Mouse (Mus musculus) midbrain, embryonic 15.5 days (tissue): ENCODE data around the gene Fndc3b. TPM values are rescaled to one million over a fixed set of nuclear protein-coding genes. Genes with fewer than 3 reads are reported as not detected.
"Not testable (repeated sequence)": the region's sequence is repeated elsewhere in the genome, so short reads cannot be mapped to it uniquely, and the experiment has no call there.

Experiments
- ATAC-seq: fragments of 200-750 bp; cut with Nextera tagmentation; replicated peaks from 2 replicates; pipeline ENCODE4 v1.8.0; 2017; ENCODE audit warnings: moderate TSS enrichment
- H3K27ac ChIP-seq: fragments of 300-500 bp; sonication (generic); 2 replicates; pipeline ENCODE4 v1.5.1; 2015; ENCODE audit warnings: mild to moderate bottlenecking, inconsistent platforms
- H3K27me3 ChIP-seq: fragments of 300-500 bp; sonication (generic); replicated peaks from 2 replicates; pipeline ENCODE4 v1.6.1; 2015; ENCODE audit warnings: inconsistent platforms
- H3K36me3 ChIP-seq: fragments of 300-500 bp; sonication (generic); replicated peaks from 2 replicates; pipeline ENCODE4 v1.6.1; 2015; ENCODE audit warnings: inconsistent platforms
- H3K4me1 ChIP-seq: fragments of 300-500 bp; sonication (generic); 2 replicates; pipeline ENCODE4 v1.6.1; 2015; ENCODE audit warnings: inconsistent platforms
- H3K4me2 ChIP-seq: fragments of 300-500 bp; sonication (generic); 2 replicates; pipeline ENCODE4 v1.6.1; 2015; ENCODE audit warnings: inconsistent platforms, mild to moderate bottlenecking, moderate library complexity
- H3K4me3 ChIP-seq: fragments of 300-500 bp; sonication (generic); 2 replicates; pipeline ENCODE4 v1.5.1; 2015; ENCODE audit warnings: mild to moderate bottlenecking, inconsistent platforms
- H3K9ac ChIP-seq: fragments of 300-500 bp; sonication (generic); 2 replicates; pipeline ENCODE4 v1.6.1; 2015; ENCODE audit warnings: mild to moderate bottlenecking, inconsistent platforms
- H3K9me3 ChIP-seq: fragments of 300-500 bp; sonication (generic); 2 replicates; pipeline ENCODE4 v1.6.1; 2016; ENCODE audit warnings: inconsistent platforms
- WGBS: fragments of 180-500 bp; shearing (Covaris S2); methylation state at CpG from one replicate; pipeline ENCODE4 v1.1.7; 2015; ENCODE audit warnings: mixed read lengths; 5-methylcytosine and 5-hydroxymethylcytosine counted together
- polyA plus RNA-seq: library from polyadenylated mRNA; unstranded; fragments of >200 nt; fragmentation: Nextera tagmentation; extraction: Ambion mirVana; gene quantifications from 2 replicates; pipeline ENCODE4 v1.2.1, GENCODE M21; 2015

Fndc3b gene
- polyA plus RNA-seq, 1 experiment from 2014 or later = 9.7 TPM

DNA sequence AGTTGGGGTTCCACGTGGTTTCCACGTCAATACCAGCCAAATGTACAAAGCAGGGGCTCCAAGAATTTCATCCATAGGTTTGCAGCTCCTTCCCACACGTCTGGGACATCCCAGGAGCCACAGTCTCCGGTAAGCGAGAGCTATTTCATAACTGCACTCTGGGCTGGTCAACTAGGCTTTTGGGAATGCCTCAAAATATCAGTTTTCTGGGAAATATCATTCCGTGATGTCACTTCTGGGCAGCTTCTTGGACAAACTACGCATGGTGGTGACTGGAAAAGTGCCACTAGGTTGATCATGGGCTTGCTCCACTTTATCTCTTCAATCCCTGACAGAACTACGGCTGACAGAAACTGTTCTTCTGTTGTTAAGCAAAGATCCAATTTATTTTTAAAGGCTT, 217.0 kb downstream of the Fndc3b start:
- WGBS = 94% methylated on average over 8 of the region's 8 CpGs
- ATAC-seq = no peak
- no peaks in the 10 kb centered on the region for H3K36me3 ChIP-seq
- no peak overlapping the region for H3K4me2 ChIP-seq
- H3K27me3 ChIP-seq = no peaks in the 10 kb centered on the region
- H3K27ac ChIP-seq = no peak overlapping the region
- no peaks in the 10 kb centered on the region for H3K9me3 ChIP-seq
- peaks cover 6% of the 10 kb centered on the region; the same call in 1 of the 2 replicates for H3K4me1 ChIP-seq
- no peak overlapping the region for H3K4me3 ChIP-seq
- H3K9ac ChIP-seq = no peak overlapping the region

DNA sequence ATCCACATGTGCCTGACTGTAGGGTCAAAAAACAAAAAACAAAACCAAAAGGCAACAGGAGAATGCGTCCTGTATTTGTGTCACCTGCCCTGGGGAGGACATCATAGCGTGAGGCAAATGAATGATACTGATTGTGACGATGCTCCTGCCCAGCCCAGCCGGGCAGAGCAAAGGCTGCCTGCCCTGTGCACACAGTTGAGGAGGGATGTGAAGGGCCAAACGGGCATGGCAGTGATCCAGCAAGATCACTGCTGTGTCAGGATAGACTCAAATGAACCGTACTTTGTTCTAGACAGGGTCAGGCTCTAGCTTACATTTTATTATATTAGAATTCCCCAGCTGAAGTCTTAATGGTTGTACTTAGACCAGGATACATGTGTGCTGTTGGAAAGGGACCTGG, 219.3 kb downstream of the Fndc3b start:
- Histone ChIP-seq H3K9ac (no peak overlapping the region), H3K9me3 (no peaks in the 10 kb centered on the region), H3K27me3 (no peaks in the 10 kb centered on the region), H3K27ac (no peak overlapping the region), H3K4me1 (peaks cover 10% of the 10 kb centered on the region), H3K4me3 (no peak overlapping the region), H3K4me2 (no peak overlapping the region), H3K36me3 (no peaks in the 10 kb centered on the region)
- WGBS = 75% methylated on average over 6 of the region's 6 CpGs
- no peak for ATAC-seq

DNA sequence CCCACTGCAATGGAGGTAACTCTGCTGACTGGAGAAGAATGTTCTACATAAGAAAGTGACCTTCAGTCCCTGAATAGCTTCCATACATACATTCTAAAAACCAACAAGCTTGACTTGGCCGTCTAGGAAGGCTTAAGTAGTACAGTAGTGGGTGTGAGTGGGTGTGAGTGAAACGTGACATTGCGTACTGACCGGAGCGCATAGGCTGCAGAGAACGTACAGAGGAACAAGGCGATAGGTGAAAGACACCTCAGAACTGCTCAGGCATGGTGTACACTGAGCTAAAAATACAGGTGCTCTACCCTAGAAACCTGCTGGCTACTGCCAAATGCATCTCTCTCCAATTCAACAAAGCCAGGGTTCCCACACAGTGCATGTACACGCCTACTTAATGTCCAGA, 219.7 kb downstream of the Fndc3b start:
- no peak for ATAC-seq
- no peaks in the 10 kb centered on the region for H3K9me3 ChIP-seq
- 94% methylated on average over 8 of the region's 8 CpGs for WGBS

GRCm38 (mm10) chr3:27490891-27491290, 220.2 kb downstream of the Fndc3b start:
- Histone ChIP-seq H3K4me3 (no peak overlapping the region), H3K4me2 (no peak overlapping the region), H3K4me1 (peaks cover 10% of the 10 kb centered on the region), H3K36me3 (no peaks in the 10 kb centered on the region), H3K9me3 (no peaks in the 10 kb centered on the region), H3K27ac (no peak overlapping the region), H3K27me3 (no peaks in the 10 kb centered on the region), H3K9ac (no peak overlapping the region)
- 92% methylated on average over 9 of the region's 9 CpGs for WGBS
- no peak for ATAC-seq

More for the DNA sequence above, 219.7 kb downstream of the Fndc3b start:
- Histone ChIP-seq H3K9ac (no peak overlapping the region), H3K4me1 (peaks cover 10% of the 10 kb centered on the region), H3K27ac (no peak overlapping the region), H3K4me2 (no peak overlapping the region), H3K4me3 (no peak overlapping the region), H3K36me3 (no peaks in the 10 kb centered on the region), H3K27me3 (no peaks in the 10 kb centered on the region)

- H3K36me3 ChIP-seq = no peaks in the 10 kb centered on the region
- H3K4me3 ChIP-seq = no peak overlapping the region
- H3K4me2 ChIP-seq = no peak overlapping the region
- ATAC-seq = no peak
- H3K9ac ChIP-seq = no peak overlapping the region
- H3K27me3 ChIP-seq = no peaks in the 10 kb centered on the region
- peaks cover 4% of the 10 kb centered on the region; the same call in 1 of the 2 replicates for H3K4me1 ChIP-seq
- no peaks in the 10 kb centered on the region for H3K9me3 ChIP-seq
- no peak overlapping the region for H3K27ac ChIP-seq
- 69% methylated on average over 6 of the region's 6 CpGs for WGBS
These were observed 221.6 kb downstream of the Fndc3b start for GRCm38 (mm10) chr3:27489550-27489949.

DNA sequence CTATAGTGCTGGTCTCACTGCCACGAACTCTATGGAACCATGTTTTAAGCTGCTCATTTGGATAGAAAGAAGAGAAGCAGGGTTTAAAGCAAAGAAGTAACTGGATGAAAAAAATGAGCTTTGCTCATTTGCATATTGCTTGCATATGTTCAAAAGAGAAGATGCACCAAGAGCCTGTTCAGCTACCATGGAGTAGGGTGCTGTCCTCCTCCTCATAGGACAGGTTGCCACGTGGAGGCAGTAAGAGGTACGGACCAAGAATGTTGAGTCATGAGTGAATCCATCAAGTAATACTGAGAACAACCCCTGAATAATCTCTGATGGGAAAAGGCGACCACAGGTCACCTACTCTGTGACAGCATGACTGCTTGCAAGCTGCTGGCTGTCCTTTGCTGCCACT, 226.0 kb downstream of the Fndc3b start:
- Histone ChIP-seq H3K4me3 (no peak overlapping the region), H3K4me2 (no peak overlapping the region)
- WGBS = 92% methylated on average over 4 of the region's 4 CpGs

GRCm38 (mm10) chr3:27484698-27485097, 226.4 kb downstream of the Fndc3b start:
- H3K27ac ChIP-seq = no peak overlapping the region
- ATAC-seq = no peak
- no peaks in the 10 kb centered on the region for H3K36me3 ChIP-seq
- no peak overlapping the region for H3K4me2 ChIP-seq
- H3K4me3 ChIP-seq = no peak overlapping the region
- WGBS = 76% methylated on average over 3 of the region's 3 CpGs
- H3K27me3 ChIP-seq = no peaks in the 10 kb centered on the region
- no peaks in the 10 kb centered on the region for H3K9me3 ChIP-seq
- H3K9ac ChIP-seq = no peak overlapping the region
- peaks cover 4% of the 10 kb centered on the region; the same call in 1 of the 2 replicates for H3K4me1 ChIP-seq

More for the DNA sequence above, 226.0 kb downstream of the Fndc3b start:
- no peaks in the 10 kb centered on the region for H3K9me3 ChIP-seq
- peaks cover 4% of the 10 kb centered on the region; the same call in 1 of the 2 replicates for H3K4me1 ChIP-seq
- no peak overlapping the region for H3K27ac ChIP-seq
- no peaks in the 10 kb centered on the region for H3K36me3 ChIP-seq
- H3K9ac ChIP-seq = no peak overlapping the region
- ATAC-seq = no peak
- H3K27me3 ChIP-seq = no peaks in the 10 kb centered on the region

DNA sequence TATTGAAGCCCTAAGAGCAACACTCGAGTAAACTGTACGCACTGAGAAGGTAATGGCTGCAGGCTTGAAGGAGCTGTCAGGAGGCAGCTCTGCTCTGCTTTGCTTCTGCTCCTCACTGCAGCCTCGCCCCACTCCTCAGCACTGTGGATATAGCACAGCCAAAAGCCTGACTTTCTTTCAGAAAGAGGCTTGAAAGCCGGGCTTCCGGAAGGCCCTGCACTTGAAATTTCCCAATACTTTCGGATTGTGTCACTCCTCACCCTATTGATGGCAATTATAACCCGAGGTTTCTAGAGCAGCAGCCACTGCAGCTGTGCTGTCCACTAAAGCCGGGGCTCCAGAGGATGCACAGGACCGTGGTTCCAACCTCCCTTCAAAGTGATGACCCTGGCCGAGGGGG, 227.3 kb downstream of the Fndc3b start:
- Histone ChIP-seq H3K4me1 (peaks cover 4% of the 10 kb centered on the region; the same call in 1 of the 2 replicates), H3K27me3 (no peaks in the 10 kb centered on the region), H3K4me2 (no peak overlapping the region), H3K36me3 (no peaks in the 10 kb centered on the region), H3K27ac (no peak overlapping the region), H3K4me3 (no peak overlapping the region), H3K9ac (no peak overlapping the region), H3K9me3 (no peaks in the 10 kb centered on the region)
- ATAC-seq = no peak
- 91% methylated on average over 10 of the region's 10 CpGs for WGBS

GRCm38 (mm10) chr3:27483321-27483720, 227.8 kb downstream of the Fndc3b start:
- ATAC-seq = no peak
- Histone ChIP-seq H3K36me3 (no peaks in the 10 kb centered on the region), H3K4me3 (no peak overlapping the region), H3K9me3 (no peaks in the 10 kb centered on the region), H3K27me3 (no peaks in the 10 kb centered on the region), H3K4me2 (no peak overlapping the region), H3K9ac (no peak overlapping the region), H3K4me1 (peaks cover 4% of the 10 kb centered on the region; the same call in 1 of the 2 replicates), H3K27ac (no peak overlapping the region)
- WGBS = 94% methylated on average over 3 of the region's 3 CpGs

- Histone ChIP-seq H3K27me3 (no peaks in the 10 kb centered on the region), H3K4me3 (no peak overlapping the region), H3K9ac (no peak overlapping the region), H3K9me3 (no peaks in the 10 kb centered on the region), H3K27ac (no peak overlapping the region), H3K4me1 (no peaks in the 10 kb centered on the region), H3K36me3 (no peaks in the 10 kb centered on the region), H3K4me2 (no peak overlapping the region)
- no peak for ATAC-seq
- WGBS = 94% methylated on average over 5 of the region's 5 CpGs
These were observed 229.4 kb downstream of the Fndc3b start for GRCm38 (mm10) chr3:27481738-27482137.

DNA sequence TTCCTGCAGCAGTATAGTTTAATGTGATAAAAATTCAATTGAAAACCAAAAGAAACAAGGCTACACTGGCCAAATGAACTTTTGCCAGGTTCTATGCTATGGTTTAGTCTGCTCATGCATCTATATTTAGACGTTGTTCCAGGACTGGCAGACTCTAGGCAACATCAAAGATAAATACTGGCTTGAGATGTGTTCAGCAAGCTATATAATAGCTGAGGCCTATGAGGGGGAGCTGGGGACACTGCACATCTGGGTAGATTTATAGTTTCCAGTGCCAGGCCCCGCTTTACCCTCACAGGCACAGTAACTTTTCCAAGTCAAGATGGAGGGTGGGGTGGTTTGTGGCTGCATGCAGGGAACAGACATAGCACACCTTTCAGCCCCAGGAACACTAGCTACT, 231.7 kb downstream of the Fndc3b start:
- Histone ChIP-seq H3K4me1 (no peaks in the 10 kb centered on the region), H3K4me2 (no peak overlapping the region), H3K9ac (no peak overlapping the region), H3K9me3 (no peaks in the 10 kb centered on the region), H3K36me3 (no peaks in the 10 kb centered on the region), H3K4me3 (no peak overlapping the region), H3K27ac (no peak overlapping the region), H3K27me3 (no peaks in the 10 kb centered on the region)
- no peak for ATAC-seq
- 91% methylated on average over 2 of the region's 2 CpGs for WGBS

- Histone ChIP-seq H3K9ac (no peak overlapping the region), H3K4me1 (no peaks in the 10 kb centered on the region), H3K27ac (no peak overlapping the region; the same call in 1 of the 2 replicates), H3K4me3 (no peak overlapping the region), H3K4me2 (no peak overlapping the region), H3K36me3 (no peaks in the 10 kb centered on the region), H3K27me3 (no peaks in the 10 kb centered on the region), H3K9me3 (no peaks in the 10 kb centered on the region)
- WGBS = 85% methylated on average over 16 of the region's 16 CpGs
- ATAC-seq = peak; percentile 70; the same call in 1 of the 2 replicates
These were observed 232.4 kb downstream of the Fndc3b start for GRCm38 (mm10) chr3:27478563-27479156.

GRCm38 (mm10) chr3:27477749-27478148, 233.4 kb downstream of the Fndc3b start:
- not testable (repeated sequence) for H3K4me1 ChIP-seq, H3K4me2 ChIP-seq, H3K9me3 ChIP-seq, ATAC-seq, H3K36me3 ChIP-seq, H3K9ac ChIP-seq, H3K27ac ChIP-seq, H3K27me3 ChIP-seq, H3K4me3 ChIP-seq
- 88% methylated on average over 3 of the region's 3 CpGs for WGBS
